Mouse (Mus musculus) yolk sac, embryonic 10.5 days (tissue): ENCODE data around the gene Mcrs1.

Experiments used
- DNase-seq: peaks from one replicate; pipeline ENCODE4 v3.0.0-alpha.2; 2017; ENCODE audit warnings: low spot score

The Mcrs1 gene

GRCm38 (mm10) chr15:99198761-99199160 lies 53.0 kb downstream of the Mcrs1 start:
- DNase-seq, result no peak

- DNase-seq, result no peak
Observed at GRCm38 (mm10) chr15:99195043-99195442, 56.7 kb downstream of the Mcrs1 start.

GRCm38 (mm10) chr15:99194358-99194757 lies 57.4 kb downstream of the Mcrs1 start:
- no peak for DNase-seq
